Mouse (Mus musculus) gastrocnemius, adult 2 months (tissue): ENCODE measurements at regions not wholly inside any gene's neighbourhood (a gene's known extent, or its start where the extent isn't known, plus 50 kb on each side); places are given as distances from the start of the nearest gene placed in this dataset.

Experiments used
- DNase-seq: peaks from one replicate; pipeline ENCODE4 v3.0.0; 2022
- H3K27ac ChIP-seq: fragments of 200-600 bp; 2 replicates; pipeline ENCODE4 v1.8.1; 2022; ENCODE audit warnings: mild to moderate bottlenecking
- H3K4me3 ChIP-seq: fragments of 200-600 bp; 2 replicates; pipeline ENCODE4 v1.8.1; 2022; ENCODE audit warnings: mild to moderate bottlenecking, moderate library complexity
- CTCF ChIP-seq: fragments of 200-600 bp; IDR thresholded peaks from 2 replicates; pipeline ENCODE4 v1.8.1; 2022; ENCODE audit warnings: antibody characterized with exemption, mild to moderate bottlenecking, moderate library complexity
- intact Hi-C: fragments of 180-260 bp; cut with DNase I; formaldehyde crosslinking; loops from one replicate; pipeline ENCODE4 v1.15.1; 2025

DNA sequence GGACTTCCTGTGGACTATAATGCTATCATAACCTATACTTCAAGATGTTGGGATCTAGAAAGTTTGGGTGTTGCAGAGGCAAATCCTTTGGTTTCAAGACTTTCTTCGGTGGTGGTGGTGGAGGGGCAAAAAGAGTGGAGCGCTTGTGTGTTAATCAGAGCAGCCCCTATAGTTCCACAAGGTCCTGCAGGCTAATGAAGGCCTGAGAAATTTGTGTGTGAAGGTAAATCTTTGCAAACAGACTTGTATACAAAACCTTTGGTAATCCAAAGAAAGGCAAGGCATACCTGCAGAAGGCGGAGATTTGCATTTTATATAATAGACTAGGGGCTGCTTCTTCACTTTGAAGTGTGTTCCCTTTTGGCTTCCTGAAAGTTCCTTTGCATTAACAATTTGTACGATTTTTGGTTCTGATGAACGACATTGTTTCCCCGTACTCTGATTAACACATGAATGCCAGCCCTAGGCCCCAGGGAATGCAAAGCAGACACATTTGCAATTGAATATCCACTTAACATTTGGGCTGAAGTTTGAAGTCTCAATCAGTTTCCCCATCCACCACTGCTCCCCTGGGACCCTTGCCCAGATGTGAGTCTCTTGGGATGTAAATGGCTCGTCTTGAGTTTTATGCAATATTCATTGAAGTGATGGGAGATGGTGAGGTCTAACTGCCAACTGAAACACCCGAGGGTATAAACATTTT is 1150.7 kb downstream of the Mrps31 start:
- no peak for DNase-seq
- no peak for TF ChIP-seq CTCF
- no peak overlapping the region for H3K27ac ChIP-seq
- H3K4me3 ChIP-seq = no peak overlapping the region
- intact Hi-C loops = no loop called here

DNA sequence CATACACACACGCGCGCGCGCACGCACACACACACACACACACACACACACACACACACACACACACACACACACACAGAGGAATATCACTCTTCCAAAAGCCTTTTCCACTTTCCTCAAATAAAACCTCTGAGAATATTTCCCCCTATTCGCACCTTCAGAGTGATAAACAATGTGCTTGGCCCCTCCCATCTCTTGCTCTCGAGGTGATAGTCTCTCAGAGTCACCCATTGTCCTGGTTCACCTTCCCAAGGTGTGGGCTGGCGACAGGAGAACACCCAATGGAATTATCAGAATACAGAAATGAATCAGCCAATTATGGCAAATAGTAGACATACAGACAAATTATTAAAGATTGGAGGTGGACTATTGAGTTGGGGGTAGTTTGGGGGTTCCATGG is 1151.3 kb downstream of the Mrps31 start:
- no peak for DNase-seq
- Histone ChIP-seq H3K27ac (no peak overlapping the region), H3K4me3 (no peak overlapping the region)
- no peak for TF ChIP-seq CTCF
- intact Hi-C loops = no loop called here

DNA sequence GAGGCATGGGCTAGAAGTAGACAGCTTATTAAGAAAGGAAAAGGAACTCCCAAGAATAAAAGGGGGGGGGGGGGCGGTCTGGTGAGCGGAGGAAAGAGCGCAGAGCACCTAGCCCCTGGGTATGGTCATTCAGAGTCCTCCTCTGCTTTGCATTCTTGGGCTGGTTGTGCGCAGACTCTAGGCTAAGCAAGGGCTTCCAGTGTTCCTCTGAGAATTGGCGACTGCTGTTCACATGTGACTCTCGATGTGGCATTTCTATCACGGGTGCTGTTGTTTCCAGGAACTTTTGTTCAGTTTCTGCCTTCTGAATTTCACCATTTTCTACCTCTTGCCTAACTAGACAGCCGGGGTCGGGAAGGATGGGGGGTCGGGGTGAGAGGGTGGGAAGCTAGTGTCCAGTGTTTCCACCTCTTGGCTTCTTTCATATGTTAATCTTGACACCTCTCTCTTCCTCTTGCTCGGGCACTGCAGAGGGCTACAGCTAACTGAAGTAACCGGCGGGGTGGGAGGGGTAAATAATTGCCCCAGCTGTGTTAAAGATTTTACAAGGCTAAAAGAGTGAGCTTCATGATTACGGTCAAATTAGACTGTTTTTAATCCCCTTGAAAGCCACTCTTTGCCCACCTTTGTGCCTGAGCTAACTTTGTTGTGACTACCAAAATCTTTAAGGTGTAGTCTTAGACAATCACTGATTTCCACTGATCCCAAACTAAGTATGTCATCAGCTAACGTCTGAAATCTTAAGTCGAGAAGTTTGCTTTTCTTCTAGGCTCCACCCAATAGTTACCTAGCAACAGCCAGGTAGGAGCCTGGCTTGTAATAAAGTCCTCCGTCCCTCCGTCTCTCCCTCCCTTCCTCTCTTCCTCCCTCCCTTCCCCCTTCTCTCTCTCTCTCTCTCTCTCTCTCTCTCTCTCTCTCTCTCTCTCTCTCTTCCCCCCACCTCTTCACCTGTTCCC is 1152.2 kb downstream of the Mrps31 start:
- Histone ChIP-seq H3K27ac (no peak overlapping the region), H3K4me3 (no peak overlapping the region)
- TF ChIP-seq CTCF = no peak
- intact Hi-C loops = no loop called here
- no peak for DNase-seq

DNA sequence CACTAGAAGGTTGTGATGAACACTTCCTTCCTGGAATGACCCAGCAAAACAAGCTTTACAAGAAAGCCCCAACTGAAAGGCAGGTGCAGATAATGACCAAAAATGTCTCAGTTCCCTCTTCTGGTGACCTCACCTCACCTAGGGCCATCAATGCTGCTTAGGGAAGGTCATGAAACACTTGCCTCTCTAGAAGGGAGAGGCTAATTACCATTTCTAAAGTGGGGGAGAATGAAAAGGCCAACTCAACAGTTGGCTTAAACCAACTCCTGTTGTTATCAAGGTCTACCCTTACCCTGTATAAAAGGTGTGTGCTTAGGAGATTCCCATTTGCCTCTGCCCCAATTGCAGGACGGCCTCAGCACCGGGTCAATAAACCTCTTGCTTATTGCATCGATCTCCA is 1156.7 kb downstream of the Mrps31 start:
- Histone ChIP-seq H3K4me3 (no peak overlapping the region), H3K27ac (no peak overlapping the region)
- no peak for TF ChIP-seq CTCF
- DNase-seq = no peak
- intact Hi-C loops = no loop called here

DNA sequence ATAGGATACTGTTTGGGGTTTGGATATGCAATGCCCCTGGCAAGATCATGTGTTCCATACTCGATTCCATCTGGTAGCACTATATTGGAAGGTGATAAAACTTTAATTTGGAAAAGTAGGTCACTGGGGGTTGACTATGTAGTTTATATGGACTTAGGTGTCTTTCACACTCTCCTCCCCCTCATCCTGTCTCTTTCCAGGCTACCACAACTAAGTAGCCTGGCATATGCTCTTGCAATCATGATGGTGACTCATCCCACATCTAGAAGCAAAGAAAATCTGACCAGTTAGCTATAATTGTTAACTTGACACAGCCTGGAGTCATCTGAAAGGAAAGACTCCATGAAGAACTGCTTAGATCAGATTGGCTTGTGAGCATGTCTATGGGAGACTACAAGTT is 1154.3 kb downstream of the Adam3 start:
- Histone ChIP-seq H3K4me3 (no peak overlapping the region), H3K27ac (no peak overlapping the region)
- TF ChIP-seq CTCF = no peak
- DNase-seq = no peak
- intact Hi-C loops = no loop called here

DNA sequence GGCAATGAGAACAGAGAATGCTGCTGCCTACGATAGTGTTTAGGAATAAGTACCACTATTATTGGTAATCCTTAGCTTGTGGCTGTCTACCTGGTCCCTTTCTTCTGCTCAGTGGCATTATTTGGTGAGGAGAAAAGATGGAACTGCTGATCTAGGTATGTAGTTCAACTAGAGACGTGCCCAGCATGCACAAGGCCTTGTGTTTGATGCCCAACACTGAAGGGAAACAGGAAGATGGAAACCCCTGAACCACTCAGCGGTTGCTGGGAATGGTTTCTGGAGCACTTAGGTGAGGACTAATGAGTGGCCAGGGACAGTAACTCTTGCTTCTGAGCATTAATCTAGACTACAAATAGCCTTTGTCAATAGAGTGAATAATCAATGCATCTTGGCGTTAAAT is 1145.5 kb downstream of the Adam3 start:
- Histone ChIP-seq H3K4me3 (no peak overlapping the region), H3K27ac (no peak overlapping the region)
- intact Hi-C loops = no loop called here
- no peak for TF ChIP-seq CTCF
- DNase-seq = no peak

DNA sequence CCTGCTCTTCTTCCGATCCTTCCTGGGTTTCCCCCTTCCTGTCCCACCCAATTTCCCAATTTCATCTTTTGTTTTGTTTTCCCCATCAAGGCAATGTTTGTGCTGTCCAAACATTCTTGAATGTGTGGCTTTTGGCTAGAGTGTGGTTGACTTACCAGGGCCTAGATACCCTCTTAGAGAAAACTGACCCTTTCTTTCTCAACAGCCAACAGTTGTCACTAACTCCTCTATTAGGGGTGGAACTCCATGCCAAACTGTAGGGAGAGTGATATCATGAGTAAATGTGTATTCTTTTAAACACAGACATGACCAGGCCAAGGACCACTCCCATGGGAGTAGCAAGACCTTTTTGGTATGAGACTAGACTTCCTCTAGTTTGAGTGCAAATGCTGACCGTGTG is 1145.0 kb downstream of the Adam3 start:
- intact Hi-C loops = no loop called here
- no peak for TF ChIP-seq CTCF
- DNase-seq = no peak
- H3K27ac ChIP-seq = no peak overlapping the region
- no peak overlapping the region for H3K4me3 ChIP-seq
